Mouse (Mus musculus): Measurements from ENCODE around the gene Stoml2. TPM values are rescaled to one million over a fixed set of nuclear protein-coding genes. Genes with fewer than 3 reads are reported as not detected.

Gene Stoml2
- total and polyA plus RNA-seq, 2 experiments from 2014 or later: 118 to 256 TPM

GRCm38 (mm10) chr4:43045659-43046302 is 14.3 kb upstream of the Stoml2 start, which contains the start of gene Fam214b:
Gene Fam214b (minus strand): TSS chr4:43046220.
- DNase-seq (ENCODE audit: low spot score) (peak; percentile 97), ATAC-seq (peak; percentile 92)
- no peaks in the 10 kb centered on the region for H3K27me3 ChIP-seq (ENCODE audit: insufficient read depth, low read length)
- H3K4me3 ChIP-seq (ENCODE audit: low read length): peak within 1 kb of the TSS; percentile 51
- under 1% methylated on average over 31 of the region's 33 CpGs for WGBS
- peaks cover 4% of the 10 kb centered on the region for H3K4me1 ChIP-seq (ENCODE audit: insufficient read depth, low read length)
- no peaks in the 10 kb centered on the region for H3K9me3 ChIP-seq (ENCODE audit: low read length)
- peak within 1 kb of the TSS; percentile 48 for H3K9ac ChIP-seq (replicated peaks; ENCODE audit: low read length)
- TF ChIP-seq CTCF (IDR thresholded peaks at IDR 0.05; ENCODE audit: low read depth): peak; percentile 20; the same call in 1 of the 2 replicates
- peak within 1 kb of the TSS; percentile 70 for H3K4me2 ChIP-seq (ENCODE audit: low read depth, low read length)
- H3K36me3 ChIP-seq (ENCODE audit: insufficient read depth, low read length): no peaks in the 10 kb centered on the region
- peak within 1 kb of the TSS; percentile 79 for H3K27ac ChIP-seq

DNA sequence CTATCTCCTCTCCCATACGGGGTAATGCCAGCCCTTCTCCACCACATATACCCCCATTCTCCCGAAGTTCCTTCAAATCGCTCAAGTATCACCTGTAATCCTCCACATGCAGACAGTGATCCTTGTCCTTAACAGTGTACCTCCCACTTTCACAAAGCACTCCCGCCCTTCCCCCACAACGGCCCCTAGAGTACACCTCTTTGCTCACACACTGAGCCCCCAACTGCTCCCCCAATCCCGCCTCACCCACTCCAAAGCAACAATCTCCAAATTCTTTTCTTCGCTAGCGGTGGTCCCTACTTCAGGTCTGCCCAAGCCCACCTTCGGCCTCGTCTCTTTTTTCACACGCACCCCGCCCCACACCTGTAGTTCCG is 13.8 kb upstream of the Stoml2 start:
- Histone ChIP-seq H3K9me3 (ENCODE audit: low read length) (no peaks in the 10 kb centered on the region), H3K4me2 (ENCODE audit: low read depth, low read length) (peak overlapping the region; percentile 70), H3K9ac (replicated peaks; ENCODE audit: low read length) (peak overlapping the region; percentile 48), H3K27ac (peak overlapping the region; percentile 79), H3K27me3 (ENCODE audit: insufficient read depth, low read length) (no peaks in the 10 kb centered on the region), H3K36me3 (ENCODE audit: insufficient read depth, low read length) (no peaks in the 10 kb centered on the region), H3K4me1 (ENCODE audit: insufficient read depth, low read length) (peaks cover 4% of the 10 kb centered on the region), H3K4me3 (ENCODE audit: low read length) (peak overlapping the region; percentile 51)
- WGBS: 2% methylated on average over 13 of the region's 13 CpGs
- ATAC-seq: peak; percentile 0; the same call in 1 of the 2 replicates
- TF ChIP-seq CTCF (IDR thresholded peaks at IDR 0.05; ENCODE audit: low read depth): no peak
- no peak for DNase-seq (ENCODE audit: low spot score)

GRCm38 (mm10) chr4:43044673-43045072 is 13.2 kb upstream of the Stoml2 start:
- Histone ChIP-seq H3K9ac (replicated peaks; ENCODE audit: low read length) (peak overlapping the region; percentile 48; the same call in 1 of the 2 replicates), H3K9me3 (ENCODE audit: low read length) (no peaks in the 10 kb centered on the region), H3K27ac (peak overlapping the region; percentile 79), H3K36me3 (ENCODE audit: insufficient read depth, low read length) (no peaks in the 10 kb centered on the region), H3K27me3 (ENCODE audit: insufficient read depth, low read length) (no peaks in the 10 kb centered on the region), H3K4me1 (ENCODE audit: insufficient read depth, low read length) (peaks cover 4% of the 10 kb centered on the region), H3K4me2 (ENCODE audit: low read depth, low read length) (peak overlapping the region; percentile 70), H3K4me3 (ENCODE audit: low read length) (peak overlapping the region; percentile 51)
- no peak for TF ChIP-seq CTCF (IDR thresholded peaks at IDR 0.05; ENCODE audit: low read depth)
- ATAC-seq (no peak), DNase-seq (ENCODE audit: low spot score) (peak; percentile 17)
- 5% methylated on average over 4 of the region's 4 CpGs for WGBS

DNA sequence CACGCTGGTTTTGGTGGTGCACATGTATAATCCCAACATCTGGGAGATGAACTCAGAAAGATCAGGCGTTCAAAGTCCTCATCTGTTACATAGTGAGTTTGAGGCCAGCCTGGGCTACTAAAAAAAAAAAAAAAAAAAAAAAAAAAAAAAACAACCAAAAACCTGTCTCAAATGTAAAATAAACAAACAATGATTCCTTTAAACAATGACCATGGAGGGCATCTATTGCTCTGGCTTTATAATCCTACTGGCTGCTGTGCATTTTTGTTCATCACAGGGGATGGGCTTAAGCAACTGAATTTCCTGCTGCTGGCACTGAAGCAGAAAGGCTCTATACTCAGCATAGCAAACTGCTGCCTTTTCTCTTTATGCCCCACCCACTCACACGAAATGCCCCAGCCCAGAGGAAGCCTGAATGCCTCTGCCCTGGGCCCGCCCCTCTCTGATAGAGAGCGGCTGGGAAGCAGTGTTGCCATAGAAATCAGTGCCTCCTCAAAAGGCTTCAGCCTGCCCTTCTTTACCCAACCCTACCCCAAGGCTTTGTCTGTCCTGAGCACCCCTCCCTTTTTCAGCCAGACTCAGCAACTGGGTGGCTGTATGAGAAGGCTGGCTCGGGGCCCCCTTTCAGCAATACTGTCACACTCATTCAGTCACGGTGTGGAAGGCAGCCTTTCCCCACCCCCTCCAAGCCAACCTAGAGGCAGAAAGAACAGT is 12.3 kb upstream of the Stoml2 start:
- H3K27me3 ChIP-seq (ENCODE audit: insufficient read depth, low read length): no peaks in the 10 kb centered on the region
- peak overlapping the region; percentile 70 for H3K4me2 ChIP-seq (ENCODE audit: low read depth, low read length)
- WGBS: 7% methylated on average over 7 of the region's 7 CpGs
- peak; percentile 86 for DNase-seq (ENCODE audit: low spot score)
- H3K36me3 ChIP-seq (ENCODE audit: insufficient read depth, low read length): no peaks in the 10 kb centered on the region
- peak overlapping the region; percentile 48; the same call in 1 of the 2 replicates for H3K9ac ChIP-seq (replicated peaks; ENCODE audit: low read length)
- H3K4me1 ChIP-seq (ENCODE audit: insufficient read depth, low read length): peaks cover 8% of the 10 kb centered on the region
- peak; percentile 73 for ATAC-seq
- no peak for TF ChIP-seq CTCF (IDR thresholded peaks at IDR 0.05; ENCODE audit: low read depth)
- H3K27ac ChIP-seq: peak overlapping the region; percentile 79
- peak overlapping the region; percentile 51; the same call in 1 of the 2 replicates for H3K4me3 ChIP-seq (ENCODE audit: low read length)
- H3K9me3 ChIP-seq (ENCODE audit: low read length): no peaks in the 10 kb centered on the region

DNA sequence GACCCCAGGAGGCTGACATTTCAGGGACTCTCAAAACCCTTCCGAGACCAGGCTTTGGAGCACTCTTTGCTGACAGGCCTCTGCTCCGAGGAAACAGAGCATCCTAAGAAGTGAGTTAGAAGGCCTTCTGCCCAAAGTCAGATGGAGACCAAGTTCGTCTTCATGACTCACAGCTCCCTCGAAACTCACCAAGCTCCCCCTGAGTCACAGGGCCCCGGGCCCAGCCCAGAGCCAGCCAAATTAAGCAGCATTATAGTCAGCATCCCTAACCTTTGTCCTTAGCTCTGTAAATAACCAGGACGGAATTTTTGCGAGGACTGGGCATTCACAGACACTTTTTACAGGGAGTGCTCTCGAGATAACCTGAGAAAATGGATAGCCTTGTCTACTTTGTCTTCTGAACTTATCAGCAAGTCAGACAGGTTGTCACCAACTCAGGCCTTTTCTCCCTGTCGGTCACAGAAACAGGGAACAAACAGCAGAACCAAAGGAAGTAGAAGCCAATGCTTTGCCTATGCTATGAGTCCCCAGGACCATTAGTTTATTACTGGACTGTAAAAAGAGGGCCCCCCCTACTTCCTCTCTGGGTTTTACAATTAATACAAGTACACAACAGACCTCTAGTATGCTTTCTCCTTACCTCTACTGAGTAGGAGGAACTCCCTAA is 9.5 kb upstream of the Stoml2 start:
- peak overlapping the region; percentile 65 for H3K27ac ChIP-seq
- peaks cover 9% of the 10 kb centered on the region for H3K4me1 ChIP-seq (ENCODE audit: insufficient read depth, low read length)
- H3K4me3 ChIP-seq (ENCODE audit: low read length): no peak overlapping the region
- no peak overlapping the region for H3K4me2 ChIP-seq (ENCODE audit: low read depth, low read length)
- WGBS: 63% methylated on average over 9 of the region's 9 CpGs
- DNase-seq (ENCODE audit: low spot score): no peak
- ATAC-seq: no peak
- no peak for TF ChIP-seq CTCF (IDR thresholded peaks at IDR 0.05; ENCODE audit: low read depth)
- H3K9me3 ChIP-seq (ENCODE audit: low read length): no peaks in the 10 kb centered on the region
- H3K27me3 ChIP-seq (ENCODE audit: insufficient read depth, low read length): no peaks in the 10 kb centered on the region
- no peak overlapping the region for H3K9ac ChIP-seq (replicated peaks; ENCODE audit: low read length)
- peaks cover 6% of the 10 kb centered on the region for H3K36me3 ChIP-seq (ENCODE audit: insufficient read depth, low read length)

DNA sequence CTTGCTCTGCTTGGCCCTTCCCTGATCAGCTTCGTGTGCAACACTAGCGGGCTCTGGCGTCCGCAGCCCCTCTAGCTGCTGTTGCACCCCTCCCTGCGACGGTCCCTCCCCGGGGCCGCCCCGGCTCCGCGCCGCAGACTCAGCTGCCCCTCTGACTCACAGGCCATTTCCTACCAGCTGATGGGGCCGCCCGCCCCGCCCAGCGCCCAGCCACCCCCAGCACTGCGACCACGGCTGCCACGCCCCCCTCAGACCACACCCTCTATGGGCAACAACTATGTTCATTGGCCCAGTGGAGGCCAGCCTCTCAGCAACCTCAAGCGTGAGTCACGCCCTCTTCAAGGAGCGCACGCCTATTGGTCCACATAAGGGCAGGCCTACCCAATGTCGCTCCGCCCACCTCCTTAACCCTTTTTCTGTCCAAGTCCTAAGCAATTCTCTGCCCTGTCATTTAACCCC is 8.6 kb upstream of the Stoml2 start:
- ATAC-seq: peak; percentile 96
- under 1% methylated on average over 24 of the region's 25 CpGs for WGBS
- no peaks in the 10 kb centered on the region for H3K9me3 ChIP-seq (ENCODE audit: low read length)

More for the DNA sequence above, 8.6 kb upstream of the Stoml2 start:
- DNase-seq (ENCODE audit: low spot score): peak; percentile 98
- H3K9ac ChIP-seq (replicated peaks; ENCODE audit: low read length): peak overlapping the region; percentile 82
- H3K4me2 ChIP-seq (ENCODE audit: low read depth, low read length): peak overlapping the region; percentile 82
- H3K27me3 ChIP-seq (ENCODE audit: insufficient read depth, low read length): no peaks in the 10 kb centered on the region
- H3K27ac ChIP-seq: peak overlapping the region; percentile 82
- H3K4me3 ChIP-seq (ENCODE audit: low read length): peak overlapping the region; percentile 73
- peaks cover 9% of the 10 kb centered on the region for H3K4me1 ChIP-seq (ENCODE audit: insufficient read depth, low read length)
- TF ChIP-seq CTCF (IDR thresholded peaks at IDR 0.05; ENCODE audit: low read depth): no peak
- peaks cover 10% of the 10 kb centered on the region for H3K36me3 ChIP-seq (ENCODE audit: insufficient read depth, low read length)

Measured in hindbrain, postnatal 0 days (tissue).